ENCODE assay signal across 8 mouse cellular contexts in the genomic region with DNA sequence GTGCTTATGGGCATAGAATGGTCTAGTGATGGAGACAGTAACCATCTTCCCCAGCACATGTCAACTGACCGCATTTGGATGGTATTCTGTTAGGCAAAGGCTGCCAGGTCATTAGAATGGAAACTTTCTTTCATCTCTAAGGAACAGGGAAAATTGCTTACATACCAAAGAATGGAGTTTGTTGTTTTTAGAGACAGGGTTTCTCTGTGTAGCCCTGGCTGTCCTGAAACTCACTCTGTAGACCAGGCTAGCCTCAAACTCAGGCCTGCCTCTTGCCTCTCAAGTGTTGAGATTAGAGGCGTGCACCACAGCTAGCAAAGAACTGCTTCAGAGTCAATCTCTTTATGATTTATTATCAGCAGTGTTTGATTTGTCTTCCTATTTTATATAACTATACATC.
"Had no signal": no experiment of that assay in that cellular context is flagged by ENCODE, and none has a peak within 500 bp of the region (broad histone marks: within the 10 kb centered on the region; RNA-seq: fewer than 3 reads in every experiment).

No protein-coding gene starts in this region.

- H3K36me3 ChIP-seq: liver, embryonic 13.5 days; neural tube, embryonic 12.5 days; neural tube, embryonic 15.5 days had no signal

- H3K9me3 ChIP-seq: liver, embryonic 13.5 days; neural tube, embryonic 12.5 days; neural tube, embryonic 15.5 days had no signal

- H3K9ac ChIP-seq: lung, embryonic 14.5 days; neural tube, embryonic 12.5 days; neural tube, embryonic 15.5 days had no signal

- H3K4me3 ChIP-seq: neural tube, embryonic 12.5 days had no signal

- H3K27me3 ChIP-seq: liver, embryonic 13.5 days; neural tube, embryonic 12.5 days; neural tube, embryonic 15.5 days had no signal

- ATAC-seq: intestine, postnatal 0 days had no signal

- H3K4me1 ChIP-seq: liver, embryonic 13.5 days; neural tube, embryonic 12.5 days; neural tube, embryonic 15.5 days had no signal

- DNase-seq: liver, embryonic 13.5 days; lung, embryonic 14.5 days; lung, postnatal 10 days had no signal

- H3K27ac ChIP-seq: kidney, postnatal 0 days; liver, embryonic 13.5 days; neural tube, embryonic 12.5 days; neural tube, embryonic 15.5 days; stomach, postnatal 0 days had no signal
